Mouse (Mus musculus) forebrain, embryonic 16.5 days (tissue): ENCODE results near the gene Barhl1. TPM values are rescaled to one million over a fixed set of nuclear protein-coding genes. Genes with fewer than 3 reads are reported as not detected.

Source experiments
- ATAC-seq: fragments of 200-750 bp; cut with Nextera tagmentation; 2 replicates; pipeline ENCODE4 v1.8.0; 2017; ENCODE audit warnings: mild to moderate bottlenecking, moderate library complexity
- H3K27ac ChIP-seq: fragments of 300-500 bp; sonication (generic); 2 replicates; pipeline ENCODE4 v1.5.1; 2014; ENCODE audit warnings: low read length, control low read depth
- H3K27me3 ChIP-seq: fragments of 300-500 bp; sonication (generic); replicated peaks from 2 replicates; pipeline ENCODE4 v1.6.1; 2014; ENCODE audit warnings: low read length; ENCODE audit not compliant: control insufficient read depth, insufficient read depth
- H3K36me3 ChIP-seq: fragments of 300-500 bp; sonication (generic); 2 replicates; pipeline ENCODE4 v1.6.1; 2014; ENCODE audit not compliant: control insufficient read depth, insufficient read depth
- H3K4me1 ChIP-seq: fragments of 300-500 bp; sonication (generic); replicated peaks from 2 replicates; pipeline ENCODE4 v1.6.1; 2014; ENCODE audit warnings: low read length; ENCODE audit not compliant: control insufficient read depth, insufficient read depth
- H3K4me2 ChIP-seq: fragments of 300-500 bp; sonication (generic); 2 replicates; pipeline ENCODE4 v1.6.1; 2014; ENCODE audit warnings: mild to moderate bottlenecking, low read length, control low read depth
- H3K4me3 ChIP-seq: fragments of 300-500 bp; sonication (generic); replicated peaks from 2 replicates; pipeline ENCODE4 v1.5.1; 2014; ENCODE audit warnings: mild to moderate bottlenecking, low read length, control low read depth
- H3K9ac ChIP-seq: fragments of 300-500 bp; sonication (generic); replicated peaks from 2 replicates; pipeline ENCODE4 v1.6.1; 2014; ENCODE audit warnings: low read depth, low read length, control low read depth
- H3K9me3 ChIP-seq: fragments of 300-500 bp; sonication (generic); 2 replicates; pipeline ENCODE4 v1.6.1; 2016; ENCODE audit warnings: low read length; ENCODE audit not compliant: control insufficient read depth
- WGBS: fragments of 180-500 bp; shearing (Covaris S2); extraction: QIAGEN DNeasy Blood & Tissue Kit; methylation state at CpG from one replicate; pipeline ENCODE4 v1.1.7; 2014; 5-methylcytosine and 5-hydroxymethylcytosine counted together
- polyA plus RNA-seq: library from polyadenylated mRNA; unstranded; fragments of >200 nt; fragmentation: Nextera tagmentation; extraction: Ambion mirVana; gene quantifications from 2 replicates; pipeline ENCODE4 v1.2.1, GENCODE M21; 2015

Barhl1 gene
- polyA plus RNA-seq, 1 experiment from 2014 or later = 0.89 TPM

- Histone ChIP-seq H3K36me3 (no peaks in the 10 kb centered on the region), H3K4me3 (no peak overlapping the region), H3K27ac (no peak overlapping the region), H3K9ac (no peak overlapping the region; the same call in 1 of the 2 replicates), H3K9me3 (no peaks in the 10 kb centered on the region), H3K4me1 (peaks cover 11% of the 10 kb centered on the region), H3K27me3 (no peaks in the 10 kb centered on the region), H3K4me2 (peak overlapping the region; percentile 23; the same call in 1 of the 2 replicates)
- ATAC-seq = peak; percentile 57
- WGBS = 6% methylated on average over 30 of the region's 30 CpGs
Measured at GRCm38 (mm10) chr2:28943666-28944516, 27.4 kb upstream of the Barhl1 start.

DNA sequence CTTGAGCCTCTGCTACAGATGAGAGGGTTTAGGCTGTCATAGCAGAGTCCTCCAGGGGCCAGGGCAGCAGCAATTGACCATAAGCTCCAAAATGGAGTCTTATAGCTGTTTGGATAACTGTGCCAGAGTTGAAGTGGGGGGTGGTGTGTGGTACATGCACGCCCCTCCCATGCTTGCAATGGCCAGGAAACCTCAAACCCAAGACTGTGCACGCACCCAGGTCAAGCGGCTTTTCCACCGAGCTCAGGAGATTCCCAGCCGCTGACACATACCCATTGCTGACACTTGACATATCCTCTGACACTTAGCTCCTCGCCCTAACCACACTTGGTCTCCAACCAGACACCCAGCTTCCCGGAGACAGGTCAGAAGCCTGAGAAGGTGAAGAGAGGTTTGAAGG is 22.5 kb upstream of the Barhl1 start:
- Histone ChIP-seq H3K36me3 (no peaks in the 10 kb centered on the region), H3K9me3 (no peaks in the 10 kb centered on the region), H3K4me3 (no peak overlapping the region), H3K27ac (no peak overlapping the region), H3K27me3 (no peaks in the 10 kb centered on the region), H3K9ac (no peak overlapping the region), H3K4me1 (peaks cover 2% of the 10 kb centered on the region; the same call in 1 of the 2 replicates), H3K4me2 (no peak overlapping the region)
- no peak for ATAC-seq
- 84% methylated on average over 7 of the region's 7 CpGs for WGBS

GRCm38 (mm10) chr2:28930571-28930970 is 14.1 kb upstream of the Barhl1 start:
- H3K4me3 ChIP-seq = no peak overlapping the region
- H3K27ac ChIP-seq = no peak overlapping the region
- no peak for ATAC-seq
- H3K4me1 ChIP-seq = no peaks in the 10 kb centered on the region
- no peaks in the 10 kb centered on the region for H3K36me3 ChIP-seq
- H3K9me3 ChIP-seq = no peaks in the 10 kb centered on the region
- H3K4me2 ChIP-seq = no peak overlapping the region
- no peaks in the 10 kb centered on the region for H3K27me3 ChIP-seq
- no peak overlapping the region for H3K9ac ChIP-seq
- 94% methylated on average over 3 of the region's 3 CpGs for WGBS

DNA sequence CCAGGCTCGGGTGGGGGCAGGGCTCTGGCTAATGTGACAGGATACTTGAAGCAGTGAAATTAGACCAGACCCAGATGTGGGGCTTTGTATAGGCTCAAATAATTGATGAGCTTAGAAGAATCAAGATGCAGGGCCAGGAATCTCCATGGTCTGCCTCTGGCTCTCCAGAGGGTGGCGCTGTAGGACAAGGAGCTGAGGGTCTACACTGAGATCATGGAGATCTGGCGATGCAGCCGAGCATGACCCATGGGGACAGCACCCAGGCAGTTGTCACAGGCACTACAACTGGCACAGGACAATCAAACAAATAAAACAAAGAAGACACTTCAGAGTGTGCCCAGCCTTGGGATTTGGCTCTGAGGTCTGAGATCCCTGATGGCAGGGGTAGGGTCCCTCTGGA is 7.4 kb upstream of the Barhl1 start:
- 0% methylated on average over 4 of the region's 4 CpGs for WGBS
- H3K36me3 ChIP-seq = no peaks in the 10 kb centered on the region
- no peaks in the 10 kb centered on the region for H3K4me1 ChIP-seq
- peak; percentile 55; the same call in 1 of the 2 replicates for ATAC-seq
- no peaks in the 10 kb centered on the region for H3K9me3 ChIP-seq
- peaks cover 48% of the 10 kb centered on the region for H3K27me3 ChIP-seq
- H3K4me3 ChIP-seq = no peak overlapping the region
- H3K27ac ChIP-seq = no peak overlapping the region
- H3K4me2 ChIP-seq = no peak overlapping the region
- H3K9ac ChIP-seq = no peak overlapping the region

DNA sequence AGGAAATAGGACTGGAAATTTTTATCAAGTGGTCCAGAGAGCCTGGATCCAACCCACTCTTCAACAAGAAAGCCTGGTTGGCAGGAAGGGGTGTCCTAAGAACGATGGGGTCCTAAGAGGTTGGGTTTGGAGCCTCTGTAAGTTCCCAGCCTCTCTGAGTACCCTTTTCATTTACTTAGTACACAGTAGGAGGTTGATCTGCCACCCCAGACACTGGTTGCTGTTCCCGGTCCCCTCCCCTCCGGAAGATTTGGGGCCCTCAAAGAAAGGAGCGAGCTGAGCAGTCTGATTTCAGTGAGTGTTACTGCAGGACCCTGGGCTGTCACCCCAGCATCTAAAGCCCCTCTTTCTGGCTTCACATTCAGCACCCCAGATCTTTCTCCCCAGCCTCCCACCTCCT is 2.5 kb upstream of the Barhl1 start:
- no peak overlapping the region for H3K4me2 ChIP-seq
- H3K27me3 ChIP-seq = peaks cover 78% of the 10 kb centered on the region
- no peak overlapping the region for H3K4me3 ChIP-seq
- peaks cover 12% of the 10 kb centered on the region for H3K4me1 ChIP-seq
- no peak for ATAC-seq
- H3K9ac ChIP-seq = no peak overlapping the region
- no peak overlapping the region for H3K27ac ChIP-seq
- WGBS = 0% methylated on average over 4 of the region's 4 CpGs
- H3K36me3 ChIP-seq = no peaks in the 10 kb centered on the region
- no peaks in the 10 kb centered on the region for H3K9me3 ChIP-seq

GRCm38 (mm10) chr2:28917518-28918361 is 1.3 kb upstream of the Barhl1 start:
- H3K4me2 ChIP-seq = no peak overlapping the region
- H3K4me3 ChIP-seq = no peak overlapping the region
- H3K27me3 ChIP-seq = peaks cover 78% of the 10 kb centered on the region
- H3K4me1 ChIP-seq = peaks cover 12% of the 10 kb centered on the region
- H3K9me3 ChIP-seq = no peaks in the 10 kb centered on the region
- 1% methylated on average over 66 of the region's 73 CpGs for WGBS
- H3K36me3 ChIP-seq = no peaks in the 10 kb centered on the region
- H3K9ac ChIP-seq = no peak overlapping the region
- H3K27ac ChIP-seq = no peak overlapping the region
- no peak for ATAC-seq

DNA sequence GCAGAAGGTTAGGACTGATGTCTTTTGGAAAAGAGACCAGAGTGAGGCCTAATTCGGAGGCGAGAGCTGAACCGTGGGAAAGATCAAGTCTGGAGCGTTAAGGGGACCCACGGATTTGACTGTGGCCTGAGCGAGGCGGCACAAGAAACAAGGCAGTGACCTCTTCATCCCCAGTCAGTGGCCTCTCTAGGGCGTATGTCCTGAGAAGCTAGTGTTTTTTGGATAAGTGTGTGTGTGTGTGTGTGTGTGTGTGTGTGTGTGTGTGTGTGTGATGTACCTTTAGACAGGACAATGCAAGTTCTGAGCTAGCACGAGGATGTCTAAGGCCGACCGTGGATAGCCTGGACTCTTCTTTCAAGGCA is 669 bp upstream of the Barhl1 start:
- Histone ChIP-seq H3K9me3 (no peaks in the 10 kb centered on the region), H3K4me3 (no peak overlapping the region), H3K9ac (no peak overlapping the region), H3K4me2 (no peak overlapping the region), H3K27me3 (peaks cover 75% of the 10 kb centered on the region), H3K27ac (no peak overlapping the region), H3K4me1 (peaks cover 14% of the 10 kb centered on the region), H3K36me3 (no peaks in the 10 kb centered on the region)
- ATAC-seq = no peak
- 5% methylated on average over 11 of the region's 11 CpGs for WGBS

- ATAC-seq = no peak
- Histone ChIP-seq H3K4me3 (no peak overlapping the region), H3K4me1 (peaks cover 17% of the 10 kb centered on the region), H3K9me3 (no peaks in the 10 kb centered on the region), H3K27ac (no peak overlapping the region), H3K4me2 (no peak overlapping the region), H3K9ac (no peak overlapping the region), H3K36me3 (no peaks in the 10 kb centered on the region), H3K27me3 (peaks cover 67% of the 10 kb centered on the region)
- WGBS = under 1% methylated on average over 50 of the region's 50 CpGs
Measured at GRCm38 (mm10) chr2:28915768-28916512, 528 bp downstream of the Barhl1 start.
